Mouse (Mus musculus) right cerebral cortex, postnatal 36 days (tissue): ENCODE results near the gene Birc5.

Source experiments
- DNase-seq, 2 experiments: peaks; one replicate each; pipeline ENCODE4 v3.0.0; 2022; ENCODE audit warnings: low spot score in 2 of 2, mixed read lengths in 1 of 2

Gene Birc5

GRCm38 (mm10) chr11:117886000-117886399, 36.9 kb downstream of the Birc5 start:
- DNase-seq = no peak

- DNase-seq = no peak
These were observed 39.3 kb downstream of the Birc5 start for GRCm38 (mm10) chr11:117888168-117888852.

DNA sequence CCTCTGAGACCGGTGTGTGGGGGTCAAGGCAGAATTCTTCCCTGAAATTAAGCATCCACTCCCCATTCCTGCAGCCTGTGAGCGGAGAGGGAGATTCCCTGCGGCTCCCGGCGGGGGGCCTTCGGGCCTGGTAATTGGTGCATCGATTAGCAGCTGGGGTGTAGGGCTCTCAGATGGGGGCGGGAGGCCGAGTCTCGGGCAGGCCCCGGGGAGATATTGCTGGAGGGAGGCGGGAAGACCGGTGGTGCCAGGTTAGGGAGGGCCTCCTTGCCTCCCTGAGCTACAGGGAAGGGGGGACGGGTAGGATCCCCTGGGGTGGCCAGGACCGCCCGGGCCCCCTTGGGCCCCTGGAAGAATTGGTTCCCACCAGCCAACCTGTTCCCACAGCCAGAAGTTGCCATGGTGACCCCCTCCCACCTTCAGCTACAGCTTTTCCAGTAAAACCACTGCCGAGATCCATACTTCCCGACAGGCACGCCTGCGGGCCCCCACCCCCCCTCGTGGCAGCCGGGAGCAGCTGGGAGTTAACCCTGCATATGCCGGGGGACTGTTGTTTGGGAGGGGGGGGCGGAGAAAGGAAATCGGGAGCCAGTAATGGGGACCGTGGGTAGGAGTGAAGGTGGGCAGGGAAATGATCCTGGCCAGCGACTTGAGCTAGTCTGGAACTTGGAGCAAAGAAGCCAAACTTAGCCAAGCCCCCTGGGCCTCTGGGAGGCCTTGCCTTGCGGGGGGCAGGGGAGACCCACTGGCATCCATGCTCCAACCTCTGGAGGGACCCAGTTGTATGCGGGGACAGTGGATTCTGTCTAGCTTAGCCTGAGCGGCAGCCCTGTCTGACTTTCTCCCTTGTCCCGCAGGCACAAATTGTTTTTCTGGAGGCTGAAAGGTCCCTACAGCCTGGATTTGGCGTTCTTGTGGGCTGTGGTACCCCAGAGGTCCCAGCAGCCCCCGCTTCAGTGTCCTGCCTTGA, 40.1 kb downstream of the Birc5 start:
- no peak for DNase-seq

- DNase-seq = no peak
These were observed 40.9 kb downstream of the Birc5 start for GRCm38 (mm10) chr11:117889887-117890340.

DNA sequence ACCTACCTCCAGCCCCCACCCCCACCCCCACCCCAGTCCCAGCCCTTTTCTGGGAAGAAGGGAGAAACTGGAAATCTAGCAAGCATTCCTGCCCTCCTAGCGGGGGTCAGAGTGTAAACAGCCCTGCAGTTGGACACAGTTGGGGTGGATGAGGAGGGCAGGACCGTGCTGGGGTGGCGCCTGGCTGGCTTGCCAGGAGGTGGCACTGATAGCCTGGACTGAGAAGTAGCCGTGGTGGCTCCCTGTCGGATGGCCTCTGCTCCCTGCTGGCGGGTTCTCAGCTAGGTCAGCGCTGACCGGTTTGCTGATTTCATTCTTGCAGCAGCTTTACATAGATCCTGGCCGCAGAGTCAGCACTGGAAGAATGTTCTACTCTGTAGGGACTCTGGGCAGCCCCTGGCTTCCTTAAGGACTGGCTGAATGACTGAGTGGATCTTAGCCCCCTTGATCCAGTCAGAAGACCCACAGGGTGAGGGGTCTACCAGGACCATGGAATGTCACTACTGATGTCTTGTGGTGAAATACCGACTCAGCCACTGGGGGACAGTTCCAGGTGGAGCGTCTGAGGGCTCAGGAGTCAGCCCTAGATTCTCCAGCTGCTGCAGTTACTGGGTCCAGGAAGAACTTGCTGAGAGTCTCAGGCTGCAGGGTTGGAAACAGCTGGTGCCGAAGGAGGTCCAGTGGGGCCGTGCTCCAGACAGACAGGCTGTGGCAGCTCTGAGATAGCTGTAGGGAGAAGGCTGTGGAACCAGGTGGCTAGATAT, 41.6 kb downstream of the Birc5 start:
- DNase-seq = no peak

GRCm38 (mm10) chr11:117891581-117892175, 42.6 kb downstream of the Birc5 start:
- DNase-seq = no peak

- no peak for DNase-seq
These were observed 43.1 kb downstream of the Birc5 start for GRCm38 (mm10) chr11:117892199-117892598.

DNA sequence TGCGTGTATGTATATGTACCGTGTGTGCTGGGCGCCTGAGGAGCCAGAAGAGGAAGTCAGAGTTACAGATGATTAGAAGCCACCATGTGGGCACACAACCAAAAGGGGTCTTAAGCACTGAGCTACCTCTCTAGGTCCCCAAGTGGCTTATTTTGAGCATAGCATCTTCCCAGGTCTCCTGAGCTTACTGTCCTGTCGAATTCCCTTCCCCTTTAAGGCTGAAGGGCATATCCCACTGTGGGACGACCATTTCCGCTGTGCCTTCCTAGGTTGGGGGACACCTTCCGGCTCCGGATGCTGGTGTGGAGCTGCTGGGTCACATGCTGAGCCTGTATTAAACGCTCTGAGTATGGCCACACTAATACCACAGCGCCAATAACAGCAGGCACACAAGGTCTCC, 45.6 kb downstream of the Birc5 start:
- DNase-seq = no peak

- DNase-seq = no peak
These were observed 47.5 kb downstream of the Birc5 start for GRCm38 (mm10) chr11:117896533-117896932.

DNA sequence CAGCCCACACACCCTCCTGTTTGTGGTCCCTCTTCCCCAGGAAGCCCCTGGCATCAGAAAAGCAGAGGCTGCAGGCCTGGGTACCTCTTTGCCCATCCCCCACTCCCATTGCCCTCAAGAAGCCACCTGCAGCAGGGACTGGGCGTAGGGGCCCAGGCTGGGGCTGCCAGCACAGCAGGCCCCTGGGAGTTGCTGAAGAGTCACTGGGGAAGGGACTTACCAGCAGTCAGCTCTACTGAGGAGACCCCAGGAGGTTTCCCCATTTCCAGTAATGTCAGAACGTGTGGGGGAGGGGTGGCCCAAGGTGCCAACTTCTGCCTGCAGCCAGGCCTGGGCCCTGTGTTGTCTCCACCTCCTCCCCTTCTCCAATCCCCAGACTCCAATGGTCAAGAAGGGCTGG, 53.2 kb downstream of the Birc5 start:
- DNase-seq = no peak

- no peak for DNase-seq
These were observed 55.4 kb downstream of the Birc5 start for GRCm38 (mm10) chr11:117904442-117904841.
